Mouse (Mus musculus) intestine, postnatal 0 days (tissue): ENCODE measurements around the gene Sphk1. TPM values are rescaled to one million over a fixed set of nuclear protein-coding genes. Genes with fewer than 3 reads are reported as not detected.

Experiments
- ATAC-seq: fragments of 200-750 bp; cut with Nextera tagmentation; 2 replicates; pipeline ENCODE4 v1.8.0; 2017; ENCODE audit warnings: mild to moderate bottlenecking, moderate TSS enrichment, moderate library complexity
- H3K27ac ChIP-seq: fragments of 300-500 bp; sonication (generic); 2 replicates; pipeline ENCODE4 v1.5.1; 2014; ENCODE audit warnings: mild to moderate bottlenecking, low read depth, low read length, moderate library complexity
- H3K27me3 ChIP-seq: fragments of 300-500 bp; sonication (generic); replicated peaks from 2 replicates; pipeline ENCODE4 v1.6.1; 2014; ENCODE audit warnings: low read length, mixed read lengths; ENCODE audit not compliant: control insufficient read depth, insufficient read depth
- H3K36me3 ChIP-seq: fragments of 300-500 bp; sonication (generic); 2 replicates; pipeline ENCODE4 v1.6.1; 2014; ENCODE audit warnings: mild to moderate bottlenecking, moderate library complexity; ENCODE audit not compliant: control insufficient read depth, insufficient read depth
- H3K4me1 ChIP-seq: fragments of 300-500 bp; sonication (generic); replicated peaks from 2 replicates; pipeline ENCODE4 v1.6.1; 2014; ENCODE audit warnings: antibody characterized with exemption, low read length, mixed read lengths; ENCODE audit not compliant: control insufficient read depth, insufficient read depth
- H3K4me2 ChIP-seq: fragments of 300-500 bp; sonication (generic); replicated peaks from 2 replicates; pipeline ENCODE4 v1.6.1; 2014; ENCODE audit warnings: low read depth, mild to moderate bottlenecking, moderate library complexity
- H3K4me3 ChIP-seq: fragments of 300-500 bp; sonication (generic); 2 replicates; pipeline ENCODE4 v1.5.1; 2014; ENCODE audit warnings: low read depth, low read length
- H3K9ac ChIP-seq: fragments of 300-500 bp; sonication (generic); 2 replicates; pipeline ENCODE4 v1.6.1; 2014; ENCODE audit warnings: mild to moderate bottlenecking, low read depth, low read length
- H3K9me3 ChIP-seq: fragments of 300-500 bp; sonication (generic); 2 replicates; pipeline ENCODE4 v1.6.1; 2016; ENCODE audit warnings: mixed run types; ENCODE audit not compliant: control insufficient read depth
- CTCF ChIP-seq: sonication (generic); IDR thresholded peaks from 2 replicates; pipeline ENCODE4 v1.5.1; 2016; ENCODE audit warnings: low read depth, mild to moderate bottlenecking, control low read depth, antibody characterized with exemption, moderate library complexity
- WGBS: fragments of 180-500 bp; shearing (Covaris S2); extraction: QIAGEN DNeasy Blood & Tissue Kit; methylation state at CpG from one replicate; pipeline ENCODE4 v1.1.7; 2014; 5-methylcytosine and 5-hydroxymethylcytosine counted together
- polyA plus RNA-seq: library from polyadenylated mRNA; unstranded; fragments of >200 nt; fragmentation: Nextera tagmentation; extraction: Ambion mirVana; gene quantifications from 2 replicates; pipeline ENCODE4 v1.2.1, GENCODE M21; 2015

Gene Sphk1
- polyA plus RNA-seq, 1 experiment from 2014 or later: 2.5 TPM

DNA sequence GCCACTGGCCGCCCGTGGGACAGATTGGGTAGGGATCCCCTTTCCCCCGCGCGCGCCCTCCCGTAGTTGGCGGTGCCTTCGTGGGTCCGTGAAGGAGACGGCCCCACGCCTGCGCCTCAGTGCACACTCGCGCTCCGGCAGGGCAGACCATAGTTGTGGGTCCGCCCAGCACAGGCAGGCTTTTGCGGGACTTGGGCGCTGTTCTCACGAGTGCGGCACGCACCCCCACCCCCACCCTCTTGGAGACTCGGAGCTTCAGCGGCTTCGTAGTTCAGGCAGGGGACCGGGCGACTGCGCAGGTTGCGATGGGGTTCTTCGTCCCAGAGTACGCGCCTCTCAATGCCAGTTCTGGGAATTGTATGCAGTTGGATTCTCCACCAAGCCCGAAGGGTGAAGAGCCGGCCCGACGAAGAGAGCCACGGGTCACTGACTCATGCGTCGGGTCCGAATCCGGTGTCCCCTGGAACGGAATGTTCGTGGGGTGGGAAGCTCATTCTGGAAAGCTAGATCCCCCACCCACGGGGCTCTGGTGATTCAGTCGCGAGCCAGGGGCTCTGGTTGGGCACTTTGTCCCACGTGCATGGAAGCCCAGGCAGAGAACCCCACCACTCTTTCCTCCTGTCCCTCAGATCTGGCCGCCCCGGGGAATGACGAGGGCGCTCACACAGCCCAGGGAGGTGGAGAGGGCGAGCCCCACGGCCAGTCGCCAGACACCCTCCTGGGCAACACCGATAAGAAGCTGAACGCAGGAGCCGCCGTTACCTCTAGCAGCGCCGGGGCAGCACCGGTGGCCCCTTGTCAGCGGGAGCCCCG lies 2.8 kb downstream of the Sphk1 start:
- whole genome bisulfite sequencing: under 1% methylated on average over 63 of the region's 63 CpGs
- peak overlapping the region; percentile 55 for H3K4me3 ChIP-seq
- no peaks in the 10 kb centered on the region for H3K9me3 ChIP-seq
- peaks cover 2% of the 10 kb centered on the region; the same call in 1 of the 2 replicates for H3K36me3 ChIP-seq
- peak overlapping the region; percentile 40 for H3K9ac ChIP-seq
- peaks cover 28% of the 10 kb centered on the region for H3K27me3 ChIP-seq
- TF ChIP-seq CTCF: no peak
- H3K27ac ChIP-seq: no peak overlapping the region
- ATAC-seq: peak; percentile 22; the same call in 1 of the 2 replicates
- peaks cover 14% of the 10 kb centered on the region; the same call in 1 of the 2 replicates for H3K4me1 ChIP-seq
- peak overlapping the region; percentile 95 for H3K4me2 ChIP-seq

GRCm38 (mm10) chr11:116534154-116534865 lies 3.6 kb downstream of the Sphk1 start:
- Histone ChIP-seq H3K36me3 (peaks cover 9% of the 10 kb centered on the region), H3K4me3 (peak overlapping the region; percentile 55), H3K4me2 (peak overlapping the region; percentile 95), H3K9me3 (no peaks in the 10 kb centered on the region), H3K9ac (0 out of 2 replicates have a peak overlapping the region, but pooled peaks have one; percentile 40), H3K27ac (no peak overlapping the region), H3K4me1 (peaks cover 14% of the 10 kb centered on the region; the same call in 1 of the 2 replicates), H3K27me3 (peaks cover 28% of the 10 kb centered on the region)
- 16% methylated on average over 20 of the region's 20 CpGs for WGBS
- peak; percentile 63 for ATAC-seq
- TF ChIP-seq CTCF: peak; percentile 89

- peaks cover 11% of the 10 kb centered on the region; the same call in 1 of the 2 replicates for H3K4me1 ChIP-seq
- no peak for ATAC-seq
- H3K4me2 ChIP-seq: no peak overlapping the region
- H3K9me3 ChIP-seq: no peaks in the 10 kb centered on the region
- H3K36me3 ChIP-seq: peaks cover 28% of the 10 kb centered on the region
- 92% methylated on average over 7 of the region's 7 CpGs for WGBS
- no peak for TF ChIP-seq CTCF
- no peak overlapping the region for H3K4me3 ChIP-seq
- no peak overlapping the region for H3K9ac ChIP-seq
- H3K27ac ChIP-seq: no peak overlapping the region
- peaks cover 16% of the 10 kb centered on the region; the same call in 1 of the 2 replicates for H3K27me3 ChIP-seq
Observed at GRCm38 (mm10) chr11:116536685-116537084, 6.0 kb downstream of the Sphk1 start.

DNA sequence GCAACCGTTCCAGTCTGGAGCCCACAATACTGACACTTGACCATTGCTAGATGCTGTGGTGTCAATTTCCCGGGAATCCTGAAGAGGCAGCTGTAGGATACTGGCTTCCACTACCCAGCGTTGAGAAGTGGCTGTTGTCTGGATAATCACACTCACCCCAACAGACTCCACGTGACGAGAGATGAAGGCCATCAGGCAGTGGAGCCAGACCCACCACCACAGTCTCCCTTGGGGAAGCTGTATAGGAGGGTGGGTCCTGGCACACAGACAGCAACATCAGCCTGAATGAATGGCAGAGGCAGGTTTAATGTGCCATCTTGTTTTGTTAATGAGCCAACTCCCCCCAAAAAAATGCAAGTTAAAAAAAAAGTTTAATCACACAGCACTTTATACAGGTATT lies 6.7 kb downstream of the Sphk1 start:
- no peak overlapping the region for H3K9ac ChIP-seq
- H3K4me2 ChIP-seq: no peak overlapping the region
- no peak overlapping the region for H3K4me3 ChIP-seq
- H3K27ac ChIP-seq: no peak overlapping the region
- no peaks in the 10 kb centered on the region for H3K9me3 ChIP-seq
- TF ChIP-seq CTCF: no peak
- peaks cover 10% of the 10 kb centered on the region; the same call in 1 of the 2 replicates for H3K4me1 ChIP-seq
- ATAC-seq: no peak
- peaks cover 13% of the 10 kb centered on the region; the same call in 1 of the 2 replicates for H3K27me3 ChIP-seq
- WGBS: 79% methylated on average over 5 of the region's 5 CpGs
- H3K36me3 ChIP-seq: peaks cover 35% of the 10 kb centered on the region

- no peak overlapping the region for H3K4me2 ChIP-seq
- peaks cover 5% of the 10 kb centered on the region; the same call in 1 of the 2 replicates for H3K4me1 ChIP-seq
- peaks cover 41% of the 10 kb centered on the region for H3K36me3 ChIP-seq
- TF ChIP-seq CTCF: no peak
- no peak for ATAC-seq
- no peak overlapping the region for H3K27ac ChIP-seq
- H3K27me3 ChIP-seq: 0 out of 2 replicates have a peak, but pooled peaks cover 8% of the 10 kb centered on the region
- 87% methylated on average over 12 of the region's 12 CpGs for WGBS
- no peak overlapping the region for H3K4me3 ChIP-seq
- no peak overlapping the region for H3K9ac ChIP-seq
- no peaks in the 10 kb centered on the region for H3K9me3 ChIP-seq
Observed at GRCm38 (mm10) chr11:116538142-116538735, 7.5 kb downstream of the Sphk1 start.

DNA sequence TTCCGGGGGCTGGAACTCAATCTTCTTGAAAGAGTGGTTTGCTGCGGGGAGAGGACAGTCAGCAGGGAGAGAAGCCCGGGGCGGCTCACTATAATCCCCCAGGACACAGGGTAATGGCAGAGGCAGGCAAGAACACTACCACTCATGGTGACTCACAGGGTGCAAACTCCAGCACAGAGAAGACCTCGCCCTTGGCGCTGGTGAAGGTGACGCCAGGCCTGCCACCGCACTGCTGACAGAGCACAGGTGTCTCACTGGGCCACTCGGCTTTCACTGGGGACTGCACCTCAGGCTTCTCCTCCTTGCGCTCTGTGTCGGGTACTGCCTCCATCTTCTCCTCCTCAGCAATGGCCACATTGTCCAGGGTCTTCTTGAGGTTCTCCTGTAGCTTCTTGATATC lies 10.5 kb downstream of the Sphk1 start:
- TF ChIP-seq CTCF: no peak
- Histone ChIP-seq H3K36me3 (peaks cover 69% of the 10 kb centered on the region), H3K4me2 (no peak overlapping the region), H3K4me3 (no peak overlapping the region), H3K27ac (no peak overlapping the region), H3K27me3 (no peaks in the 10 kb centered on the region), H3K9ac (no peak overlapping the region), H3K4me1 (no peaks in the 10 kb centered on the region), H3K9me3 (no peaks in the 10 kb centered on the region)
- WGBS: 77% methylated on average over 11 of the region's 11 CpGs
- ATAC-seq: peak; percentile 62; the same call in 1 of the 2 replicates
